Mouse (Mus musculus): ENCODE results near the gene Fam71f2.

The Fam71f2 gene

GRCm38 (mm10) chr6:29278513-29279267 is 703 bp upstream of the Fam71f2 start:
- peak; percentile 87 for DNase-seq (ENCODE audit: low spot score)

DNA sequence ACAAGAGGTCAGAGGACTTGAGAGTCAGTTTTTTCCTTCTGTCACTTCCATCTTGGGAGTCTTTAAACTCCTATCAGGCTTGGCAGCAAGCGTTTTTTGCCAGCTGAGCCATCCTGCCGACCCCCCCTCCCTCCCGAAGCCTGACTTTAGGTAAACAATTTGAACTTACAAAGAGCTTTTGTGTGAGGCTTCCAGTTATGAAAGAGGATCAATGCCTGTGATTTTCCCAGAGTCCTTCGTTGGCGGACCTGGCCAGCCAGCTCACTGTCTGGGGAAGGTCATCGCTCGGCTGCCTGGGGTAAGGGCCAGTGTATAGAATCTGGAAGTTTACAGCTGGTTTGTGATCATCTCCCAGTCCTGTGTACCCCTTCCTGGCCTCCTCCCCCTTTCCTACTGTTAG is 1.3 kb downstream of the Fam71f2 start:
- DNase-seq (ENCODE audit: low spot score): no peak

- DNase-seq (ENCODE audit: low spot score): no peak
These were observed 7.5 kb downstream of the Fam71f2 start for GRCm38 (mm10) chr6:29286870-29287269.

- no peak for DNase-seq (ENCODE audit: low spot score)
These were observed 8.1 kb downstream of the Fam71f2 start for GRCm38 (mm10) chr6:29287481-29287880.

- no peak for DNase-seq (ENCODE audit: low spot score)
These were observed 8.6 kb downstream of the Fam71f2 start for GRCm38 (mm10) chr6:29287944-29288343.

DNA sequence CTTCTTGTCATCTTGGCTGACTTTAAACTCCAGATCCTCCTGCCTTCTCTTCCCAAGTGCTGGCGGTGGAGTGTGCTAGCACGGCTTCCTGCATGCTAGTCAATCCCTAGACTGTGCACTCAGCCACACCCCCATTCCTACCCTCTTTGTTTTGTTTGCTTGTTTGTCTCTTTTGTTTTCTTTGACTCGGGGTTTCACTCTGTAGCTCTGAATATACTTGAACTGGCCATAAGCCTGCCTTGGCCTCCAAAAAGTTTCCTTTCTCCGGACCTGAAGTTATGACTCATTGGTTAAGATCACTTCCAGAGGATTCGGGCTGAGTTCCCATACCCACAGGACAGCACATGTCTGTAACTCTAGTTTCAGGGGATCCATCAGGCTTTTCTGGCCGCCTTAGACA is 9.3 kb downstream of the Fam71f2 start:
- DNase-seq (ENCODE audit: low spot score): no peak

GRCm38 (mm10) chr6:29299112-29299511 is 19.7 kb downstream of the Fam71f2 start:
- no peak for DNase-seq (ENCODE audit: low spot score)

- DNase-seq (ENCODE audit: low spot score): no peak
These were observed 23.9 kb downstream of the Fam71f2 start for GRCm38 (mm10) chr6:29303251-29303650.

- DNase-seq (ENCODE audit: low spot score): no peak
These were observed 24.3 kb downstream of the Fam71f2 start for GRCm38 (mm10) chr6:29303726-29304125.

GRCm38 (mm10) chr6:29305462-29305861 is 26.1 kb downstream of the Fam71f2 start:
- DNase-seq (ENCODE audit: low spot score): no peak

- DNase-seq (ENCODE audit: low spot score): no peak
These were observed 29.6 kb downstream of the Fam71f2 start for GRCm38 (mm10) chr6:29308846-29309605.

DNA sequence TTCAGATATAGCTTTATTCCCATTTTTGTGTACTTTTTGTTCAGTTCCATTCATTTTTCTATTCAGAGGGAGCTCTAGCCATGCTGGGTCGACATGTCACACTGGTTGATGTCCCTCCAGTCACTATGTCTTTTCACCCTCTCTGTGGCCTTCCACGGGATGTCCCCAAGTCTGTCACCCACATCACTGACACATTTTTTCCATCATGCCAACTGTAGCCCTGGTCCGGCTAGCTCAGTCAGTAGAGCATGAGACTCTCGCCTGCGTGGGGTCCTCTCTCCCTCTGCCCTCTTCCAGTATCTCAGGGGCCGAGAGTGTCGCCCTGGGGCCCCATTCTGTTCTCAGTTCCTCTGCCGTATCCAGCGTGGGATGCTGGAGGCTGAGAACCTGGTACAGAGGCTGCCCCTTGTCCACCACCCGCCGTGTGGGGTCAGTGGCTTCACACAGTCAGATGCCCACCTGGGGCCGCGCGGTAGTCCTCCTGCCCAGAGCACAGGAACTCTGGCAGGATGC is 34.4 kb downstream of the Fam71f2 start:
- DNase-seq (ENCODE audit: low spot score): no peak

DNA sequence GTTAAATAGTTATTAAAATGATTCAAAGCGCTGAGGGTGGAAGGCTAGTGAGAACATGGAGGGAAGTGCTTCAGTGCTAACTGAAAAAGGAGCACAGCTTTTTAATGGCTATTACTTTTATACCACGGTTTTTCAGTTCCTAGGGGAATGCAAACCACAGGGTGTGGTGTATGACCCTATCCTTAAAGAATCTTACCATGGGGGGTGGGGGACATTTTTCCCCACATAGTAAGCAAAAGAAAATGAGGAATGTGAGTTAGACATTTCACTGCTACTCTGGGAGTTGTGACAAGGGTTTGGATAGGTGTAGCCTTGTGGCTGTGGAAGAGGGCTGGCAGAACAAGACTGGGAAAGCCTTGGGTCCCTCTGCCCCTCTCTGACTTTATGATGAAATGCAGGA is 37.9 kb downstream of the Fam71f2 start:
- no peak for DNase-seq (ENCODE audit: low spot score)

GRCm38 (mm10) chr6:29317941-29318340 is 38.5 kb downstream of the Fam71f2 start:
- DNase-seq (ENCODE audit: low spot score): no peak

DNA sequence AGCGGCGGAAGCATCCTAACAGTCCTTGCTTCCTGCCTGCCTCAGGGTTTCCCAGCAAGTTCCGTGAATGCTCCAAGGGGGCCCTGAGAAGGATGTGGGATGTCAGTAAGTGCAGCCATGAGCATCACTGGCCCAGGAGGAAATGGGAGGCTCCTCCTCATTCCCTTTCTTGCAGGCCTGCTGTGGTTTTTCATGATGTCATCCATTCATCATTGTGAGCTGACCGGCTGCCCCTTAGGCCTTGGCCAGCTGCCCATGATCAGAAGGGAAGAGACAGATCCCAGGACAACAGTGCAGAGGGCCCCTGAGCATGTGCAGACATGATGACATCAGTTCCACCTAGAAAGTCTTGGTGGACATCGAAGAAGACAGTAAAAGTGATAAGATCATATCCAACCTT is 39.5 kb downstream of the Fam71f2 start, which contains the start of gene Fam71f1:
TSS of gene Fam71f1 (plus strand) at position 262 of the 400 bp plus-strand sequence.
- DNase-seq (ENCODE audit: low spot score): no peak

DNA sequence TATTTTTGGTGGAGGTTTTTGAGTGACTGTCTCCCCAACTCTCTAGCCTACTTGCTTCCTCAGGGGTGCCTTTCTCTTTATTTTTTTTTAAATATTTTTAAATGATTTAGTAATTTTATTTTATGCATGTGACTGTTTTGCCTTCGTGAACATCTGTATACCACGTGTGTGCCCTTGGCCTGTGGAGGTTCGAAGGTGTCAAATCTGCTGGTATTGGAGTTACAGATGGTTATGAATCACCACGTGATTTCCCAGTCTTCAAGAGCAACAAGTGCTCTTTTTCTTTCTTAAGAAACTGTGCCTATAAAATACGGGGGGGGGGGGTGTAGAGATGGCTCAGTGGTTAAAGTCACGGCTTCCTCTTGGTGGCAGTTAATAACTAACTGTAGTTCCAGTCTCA is 42.2 kb downstream of the Fam71f2 start:
- DNase-seq (ENCODE audit: low spot score): no peak

DNA sequence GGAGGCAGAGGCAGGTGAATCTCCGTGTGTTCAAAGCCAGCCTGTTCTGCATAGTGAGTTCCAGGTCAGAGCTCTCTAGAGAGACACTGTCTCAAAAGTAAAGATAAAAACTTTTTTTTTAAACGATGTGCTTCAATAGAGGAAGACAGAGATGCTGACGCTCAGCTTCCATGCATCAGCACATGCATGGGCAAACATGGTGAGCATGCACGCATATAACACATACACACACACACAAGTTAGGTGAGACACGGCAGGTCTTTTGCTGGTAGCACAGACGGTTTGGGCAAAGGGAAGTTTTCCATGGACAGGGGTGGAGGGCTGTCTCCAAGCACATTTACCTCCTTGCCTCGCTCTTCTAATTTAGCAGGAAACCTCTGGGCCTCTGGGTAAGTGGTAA is 42.8 kb downstream of the Fam71f2 start:
- no peak for DNase-seq (ENCODE audit: low spot score)

DNA sequence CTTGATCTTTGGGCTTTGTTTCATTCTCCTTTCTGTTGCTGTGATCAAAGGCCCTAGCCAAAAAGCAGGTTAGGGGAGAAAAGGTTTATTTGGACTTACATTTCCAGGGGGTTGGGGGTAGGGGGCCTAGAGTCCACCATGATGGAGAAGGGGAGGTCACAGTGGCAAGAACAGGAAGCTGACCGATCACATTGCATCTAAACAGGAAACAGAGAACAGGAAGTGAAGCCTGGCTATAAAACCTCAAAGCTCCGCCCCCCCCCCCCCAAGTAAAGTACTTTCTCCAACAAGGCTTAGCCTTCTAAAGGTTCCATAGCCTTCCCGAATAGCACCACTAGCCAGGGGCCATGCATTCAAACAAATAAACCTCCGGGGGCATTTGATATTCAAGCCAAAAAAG is 43.3 kb downstream of the Fam71f2 start:
- no peak for DNase-seq (ENCODE audit: low spot score)

- no peak for DNase-seq (ENCODE audit: low spot score)
These were observed 47.6 kb downstream of the Fam71f2 start for GRCm38 (mm10) chr6:29326961-29327360.

GRCm38 (mm10) chr6:29329514-29329913 is 50.1 kb downstream of the Fam71f2 start:
- DNase-seq (ENCODE audit: low spot score): no peak

All from retina, embryonic 14.5 days (tissue).